Mouse (Mus musculus) bone marrow, adult 2 months (tissue): ENCODE results near the gene Il17rc.

Experiments used
- CTCF ChIP-seq: fragments of 200-500 bp; IDR thresholded peaks from 2 replicates; pipeline ENCODE4 v1.5.1; 2011; ENCODE audit warnings: low read length, control low read depth; ENCODE audit not compliant: control insufficient read depth, insufficient read depth
- POLR2A ChIP-seq: fragments of 200-500 bp; IDR thresholded peaks from 2 replicates; pipeline ENCODE4 v1.6.1; 2011; ENCODE audit warnings: low read depth, mild to moderate bottlenecking, control low read depth, low read length, borderline replicate concordance; ENCODE audit not compliant: control insufficient read depth

DNA sequence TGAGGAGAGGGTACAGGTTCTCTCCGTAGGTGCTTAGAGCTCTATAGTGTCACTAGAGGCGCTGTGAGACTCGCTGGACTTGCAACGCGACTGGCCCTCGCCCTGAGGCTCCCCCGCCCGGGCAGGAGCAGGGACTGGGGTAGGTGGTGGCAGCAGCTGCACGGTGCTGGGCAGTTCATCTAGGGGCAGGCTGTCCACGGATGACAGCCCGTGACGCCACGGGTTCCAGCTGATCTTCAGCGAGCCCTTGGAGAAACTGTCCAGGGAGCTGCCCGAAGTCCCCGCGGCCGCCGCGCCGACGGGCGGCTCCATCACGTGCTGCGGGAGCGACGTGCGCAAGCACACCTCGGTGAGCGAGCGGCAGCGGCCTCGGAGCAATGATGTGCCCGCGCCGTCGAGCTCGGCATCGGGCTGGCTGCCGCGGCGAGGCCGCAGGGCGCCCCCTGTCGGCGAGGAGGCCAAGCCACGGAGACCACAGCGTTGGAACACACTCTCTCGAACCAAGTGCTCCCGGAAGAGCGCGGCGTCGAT is 23.1 kb downstream of the Il17rc start:
- TF ChIP-seq CTCF (peak; percentile 90), POLR2A (no peak; the same call in 1 of the 2 replicates)
